Mouse (Mus musculus) ES-Bruce4 (cell line): ENCODE results near the gene Nfib.

Source experiments
- CTCF ChIP-seq: IDR thresholded peaks from one replicate; pipeline ENCODE4 v1.8.1; 2011; ENCODE audit warnings: low read depth, low read length
- POLR2A ChIP-seq: IDR thresholded peaks from one replicate; pipeline ENCODE4 v1.8.1; 2011; ENCODE audit warnings: low read length; ENCODE audit not compliant: insufficient read depth

- TF ChIP-seq CTCF (no peak), POLR2A (no peak)
Measured at GRCm38 (mm10) chr4:82600636-82601035, 104.9 kb downstream of the Nfib start.
